Mouse (Mus musculus): ENCODE results near the gene Mfsd6. TPM values are rescaled to one million over a fixed set of nuclear protein-coding genes. Genes with fewer than 3 reads are reported as not detected.

Gene Mfsd6
- polyA plus RNA-seq, 1 experiment = 9.2 TPM

DNA sequence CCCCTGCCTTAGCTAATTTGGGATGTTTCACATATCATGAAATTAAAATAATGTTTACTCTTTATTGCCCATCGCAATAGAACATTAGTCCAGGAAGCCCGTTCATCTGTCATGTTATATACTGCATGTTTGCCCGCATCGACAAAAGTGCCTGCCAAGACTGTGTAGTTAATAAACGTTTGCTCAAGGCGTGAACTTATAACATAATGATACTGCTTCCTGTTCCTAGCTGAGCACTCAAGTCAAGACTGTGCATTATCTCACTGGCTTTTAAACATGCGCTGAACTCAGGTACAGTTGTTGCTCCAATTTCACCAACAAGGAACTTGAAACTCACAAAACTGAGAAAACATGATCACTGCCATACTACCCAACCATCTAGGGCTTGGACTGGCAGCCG, 39.6 kb downstream of the Mfsd6 start:
- DNase-seq = no peak
- Histone ChIP-seq H3K27ac (ENCODE audit: control insufficient read depth, insufficient read depth, low read length) (no peak overlapping the region), H3K27me3 (ENCODE audit: control insufficient read depth, insufficient read depth, low read length) (no peaks in the 10 kb centered on the region), H3K36me3 (ENCODE audit: control insufficient read depth, insufficient read depth, low read length) (no peaks in the 10 kb centered on the region), H3K4me3 (ENCODE audit: control insufficient read depth, insufficient read depth, low read length) (no peak overlapping the region), H3K4me1 (replicated peaks; ENCODE audit: control insufficient read depth, insufficient read depth, low read length) (no peaks in the 10 kb centered on the region)
- 92% methylated on average over 8 of the region's 8 CpGs for WGBS
- TF ChIP-seq CTCF (IDR thresholded peaks at IDR 0.05; ENCODE audit: borderline replicate concordance, control insufficient read depth, extremely low read depth, insufficient read depth, low read length, poor library complexity) (no peak), POLR2A (IDR thresholded peaks at IDR 0.05; ENCODE audit: control insufficient read depth, extremely low read depth, insufficient read depth, low read length, poor library complexity) (no peak)

DNA sequence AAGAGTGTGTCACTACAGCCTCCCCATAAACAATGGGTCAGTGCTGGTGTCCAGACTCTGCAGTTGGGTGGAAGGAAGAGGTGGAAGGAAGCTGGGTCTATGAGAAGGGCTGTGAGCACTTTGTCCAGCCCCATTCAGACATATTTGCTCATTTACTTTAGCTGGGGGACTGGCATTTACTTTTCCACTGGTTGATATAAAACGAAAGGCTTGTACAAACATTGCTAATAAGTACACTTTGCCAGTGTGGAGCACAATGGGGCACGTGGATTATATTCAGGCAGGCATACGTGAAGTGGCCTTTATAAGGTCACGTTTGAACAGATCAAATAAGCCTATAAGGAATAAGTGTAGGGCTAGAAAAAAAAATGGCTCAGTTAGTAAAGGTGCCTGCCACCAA, 43.7 kb downstream of the Mfsd6 start:
- DNase-seq = no peak
- no peaks in the 10 kb centered on the region for H3K36me3 ChIP-seq (ENCODE audit: control insufficient read depth, insufficient read depth, low read length)
- no peaks in the 10 kb centered on the region for H3K27me3 ChIP-seq (ENCODE audit: control insufficient read depth, insufficient read depth, low read length)
- H3K4me3 ChIP-seq (ENCODE audit: control insufficient read depth, insufficient read depth, low read length) = no peak overlapping the region
- WGBS = 97% methylated on average over 4 of the region's 4 CpGs
- no peak overlapping the region for H3K27ac ChIP-seq (ENCODE audit: control insufficient read depth, insufficient read depth, low read length)
- TF ChIP-seq POLR2A (IDR thresholded peaks at IDR 0.05; ENCODE audit: control insufficient read depth, extremely low read depth, insufficient read depth, low read length, poor library complexity) = no peak
- no peak for TF ChIP-seq CTCF (IDR thresholded peaks at IDR 0.05; ENCODE audit: borderline replicate concordance, control insufficient read depth, extremely low read depth, insufficient read depth, low read length, poor library complexity)
- no peaks in the 10 kb centered on the region for H3K4me1 ChIP-seq (replicated peaks; ENCODE audit: control insufficient read depth, insufficient read depth, low read length)

DNA sequence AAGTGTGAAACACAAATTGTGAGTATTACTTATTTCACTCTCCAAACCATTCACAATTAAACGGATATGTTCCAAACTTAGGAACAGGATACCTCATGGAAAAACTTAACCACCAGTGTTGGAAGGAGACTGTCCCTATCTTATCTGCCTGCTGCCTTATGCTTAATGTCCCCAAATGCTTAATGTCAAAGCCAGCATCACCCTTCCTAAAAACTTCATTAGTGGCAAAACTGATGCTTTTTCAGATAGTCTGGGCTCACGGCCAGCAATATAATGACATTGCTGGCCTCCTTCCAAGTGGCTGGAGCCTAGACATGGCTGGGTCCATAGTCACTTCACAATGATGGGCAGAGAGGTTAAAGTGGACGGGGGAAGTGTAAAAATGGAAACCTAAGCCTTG, 50.6 kb downstream of the Mfsd6 start:
- DNase-seq = no peak
- Histone ChIP-seq H3K36me3 (ENCODE audit: control insufficient read depth, insufficient read depth, low read length) (no peaks in the 10 kb centered on the region), H3K4me1 (replicated peaks; ENCODE audit: control insufficient read depth, insufficient read depth, low read length) (no peaks in the 10 kb centered on the region), H3K27ac (ENCODE audit: control insufficient read depth, insufficient read depth, low read length) (no peak overlapping the region), H3K27me3 (ENCODE audit: control insufficient read depth, insufficient read depth, low read length) (no peaks in the 10 kb centered on the region), H3K4me3 (ENCODE audit: control insufficient read depth, insufficient read depth, low read length) (no peak overlapping the region)
- 92% methylated on average over 3 of the region's 3 CpGs for WGBS
- TF ChIP-seq CTCF (IDR thresholded peaks at IDR 0.05; ENCODE audit: borderline replicate concordance, control insufficient read depth, extremely low read depth, insufficient read depth, low read length, poor library complexity) = no peak
- no peak for TF ChIP-seq POLR2A (IDR thresholded peaks at IDR 0.05; ENCODE audit: control insufficient read depth, extremely low read depth, insufficient read depth, low read length, poor library complexity)

DNA sequence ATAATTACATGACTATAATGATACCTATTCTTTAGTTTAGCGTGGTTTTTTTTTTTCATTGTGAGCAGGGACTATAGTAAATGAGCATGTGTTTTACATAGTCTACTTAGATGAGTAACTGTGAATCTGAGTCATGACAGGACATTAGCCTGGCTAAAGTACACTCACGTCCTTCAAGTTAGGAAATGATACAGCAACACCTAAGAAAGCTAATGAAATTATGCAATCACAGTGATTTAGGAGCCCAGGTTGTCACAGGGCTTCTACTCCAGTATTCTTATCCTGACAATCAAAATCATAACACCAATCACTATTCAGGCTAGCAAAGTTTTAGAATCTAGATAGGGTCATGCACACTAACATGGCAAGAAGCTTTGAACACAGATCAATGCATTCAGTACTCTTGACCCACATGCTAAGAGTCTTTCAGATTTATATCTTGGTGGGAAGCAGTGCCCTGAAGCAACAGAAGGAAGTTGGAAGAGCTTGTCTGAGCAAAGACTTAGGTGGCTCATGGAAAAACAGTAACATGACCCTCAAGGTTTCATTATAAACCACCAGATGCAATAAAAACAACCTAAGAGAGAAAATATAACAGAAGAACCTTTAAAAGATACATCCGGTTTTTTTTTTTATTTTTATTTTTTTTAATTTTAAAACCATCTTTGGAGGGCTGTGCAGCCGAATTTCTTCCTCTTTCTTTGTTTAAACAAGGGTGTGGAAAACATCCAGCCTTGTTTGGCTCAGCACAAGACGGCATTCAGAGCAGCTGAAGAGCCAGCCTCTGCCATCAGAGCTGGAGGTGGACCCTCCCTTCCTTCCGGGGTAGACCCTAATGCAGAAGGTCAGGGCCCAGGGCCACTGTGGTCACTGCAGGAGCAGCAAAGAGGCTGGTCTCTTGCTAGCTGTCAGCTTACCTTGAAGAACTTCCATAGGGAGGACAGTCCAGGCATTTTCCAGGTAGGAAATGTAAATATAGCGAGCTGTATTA, 51.4 kb downstream of the Mfsd6 start:
- 77% methylated on average over 7 of the region's 7 CpGs for WGBS

GRCm38 (mm10) chr1:52669931-52670330, 57.3 kb downstream of the Mfsd6 start:
- Histone ChIP-seq H3K27ac (ENCODE audit: control insufficient read depth, insufficient read depth, low read length) (no peak overlapping the region), H3K4me1 (replicated peaks; ENCODE audit: control insufficient read depth, insufficient read depth, low read length) (no peaks in the 10 kb centered on the region), H3K27me3 (ENCODE audit: control insufficient read depth, insufficient read depth, low read length) (no peaks in the 10 kb centered on the region), H3K4me3 (ENCODE audit: control insufficient read depth, insufficient read depth, low read length) (no peak overlapping the region), H3K36me3 (ENCODE audit: control insufficient read depth, insufficient read depth, low read length) (no peaks in the 10 kb centered on the region)
- no peak for DNase-seq
- WGBS = 95% methylated on average over 1 of the region's 1 CpGs
- TF ChIP-seq POLR2A (IDR thresholded peaks at IDR 0.05; ENCODE audit: control insufficient read depth, extremely low read depth, insufficient read depth, low read length, poor library complexity) = no peak
- TF ChIP-seq CTCF (IDR thresholded peaks at IDR 0.05; ENCODE audit: borderline replicate concordance, control insufficient read depth, extremely low read depth, insufficient read depth, low read length, poor library complexity) = no peak

More for the DNA sequence above, 51.4 kb downstream of the Mfsd6 start:
- Histone ChIP-seq H3K4me1 (replicated peaks; ENCODE audit: control insufficient read depth, insufficient read depth, low read length) (no peaks in the 10 kb centered on the region), H3K27ac (ENCODE audit: control insufficient read depth, insufficient read depth, low read length) (no peak overlapping the region), H3K27me3 (ENCODE audit: control insufficient read depth, insufficient read depth, low read length) (no peaks in the 10 kb centered on the region), H3K36me3 (ENCODE audit: control insufficient read depth, insufficient read depth, low read length) (no peaks in the 10 kb centered on the region), H3K4me3 (ENCODE audit: control insufficient read depth, insufficient read depth, low read length) (no peak overlapping the region)
- DNase-seq = no peak
- no peak for TF ChIP-seq POLR2A (IDR thresholded peaks at IDR 0.05; ENCODE audit: control insufficient read depth, extremely low read depth, insufficient read depth, low read length, poor library complexity)
- TF ChIP-seq CTCF (IDR thresholded peaks at IDR 0.05; ENCODE audit: borderline replicate concordance, control insufficient read depth, extremely low read depth, insufficient read depth, low read length, poor library complexity) = no peak

DNA sequence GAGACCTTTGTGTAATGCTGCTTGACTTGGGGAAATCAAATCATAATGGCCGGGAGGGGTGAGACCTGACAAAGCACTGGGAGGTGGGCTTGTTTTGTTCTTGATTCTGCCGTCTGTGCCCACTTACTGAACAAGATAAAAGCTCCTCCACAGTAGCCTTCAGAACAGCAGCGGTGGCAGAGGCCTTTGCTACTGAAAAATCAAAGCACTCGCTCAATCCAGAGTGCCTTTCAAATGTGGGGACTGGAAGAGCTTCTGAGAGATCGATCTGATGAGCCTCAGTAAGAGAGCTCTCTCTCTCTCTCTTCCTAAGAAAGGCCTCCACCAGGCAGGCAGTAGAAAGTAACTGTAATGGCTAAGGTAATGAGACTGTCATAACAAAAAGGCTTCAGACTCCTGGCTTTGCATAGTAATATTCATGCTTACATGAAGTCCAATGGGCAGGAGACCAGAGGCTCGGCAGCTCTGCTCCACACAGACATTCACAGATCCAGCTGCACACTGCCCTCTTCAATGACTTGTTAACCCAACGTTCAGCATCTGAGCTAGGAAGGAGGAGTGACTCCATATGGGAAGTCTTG, 58.4 kb downstream of the Mfsd6 start:
- no peaks in the 10 kb centered on the region for H3K4me1 ChIP-seq (replicated peaks; ENCODE audit: control insufficient read depth, insufficient read depth, low read length)
- 76% methylated on average over 7 of the region's 7 CpGs for WGBS
- H3K27ac ChIP-seq (ENCODE audit: control insufficient read depth, insufficient read depth, low read length) = no peak overlapping the region; the same call in 1 of the 2 replicates
- H3K27me3 ChIP-seq (ENCODE audit: control insufficient read depth, insufficient read depth, low read length) = no peaks in the 10 kb centered on the region
- DNase-seq = no peak
- H3K36me3 ChIP-seq (ENCODE audit: control insufficient read depth, insufficient read depth, low read length) = no peaks in the 10 kb centered on the region
- no peak overlapping the region for H3K4me3 ChIP-seq (ENCODE audit: control insufficient read depth, insufficient read depth, low read length)
- no peak for TF ChIP-seq POLR2A (IDR thresholded peaks at IDR 0.05; ENCODE audit: control insufficient read depth, extremely low read depth, insufficient read depth, low read length, poor library complexity)
- TF ChIP-seq CTCF (IDR thresholded peaks at IDR 0.05; ENCODE audit: borderline replicate concordance, control insufficient read depth, extremely low read depth, insufficient read depth, low read length, poor library complexity) = no peak
